Mouse (Mus musculus): ENCODE results near the gene Spata45. TPM values are rescaled to one million over a fixed set of nuclear protein-coding genes. Genes with fewer than 3 reads are reported as not detected.

Gene Spata45
- total RNA-seq, 2 experiments from 2014 or later: not detected

DNA sequence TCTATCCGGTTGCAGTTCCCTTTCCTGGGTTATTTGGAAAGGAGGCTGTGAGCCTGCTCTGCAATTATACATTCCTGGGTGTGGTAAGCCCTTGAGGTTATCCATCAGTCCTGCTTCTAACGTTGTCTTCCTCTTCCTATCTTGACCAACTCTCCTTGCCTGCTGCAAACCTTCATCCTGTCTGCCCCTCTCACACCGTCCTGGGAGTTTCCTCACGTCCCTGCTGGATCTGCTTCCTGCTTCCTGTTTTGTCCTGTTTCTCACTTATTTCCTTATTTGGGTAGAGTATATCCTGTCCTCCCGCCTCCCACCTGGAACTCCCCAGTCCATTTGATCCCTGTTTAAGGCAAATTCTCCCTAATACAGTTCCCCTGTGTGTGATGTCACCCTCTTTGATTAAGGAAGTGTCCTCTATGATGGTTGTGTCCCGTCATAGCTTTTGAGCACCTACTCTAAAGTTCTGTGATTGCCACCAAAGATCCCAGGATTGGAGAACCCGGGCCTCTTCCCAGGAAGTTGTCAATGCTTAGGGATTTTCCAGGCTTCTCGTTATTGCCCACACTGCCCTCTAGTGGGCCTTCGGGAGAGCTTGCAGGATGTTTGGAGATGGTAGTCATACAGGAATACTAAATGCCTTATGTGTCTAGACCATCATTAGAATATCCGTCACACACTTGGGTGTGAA is 38.9 kb downstream of the Spata45 start:
- peak; percentile 50 for DNase-seq
- intact Hi-C loops (cut with DNase I): loop anchor here (10.0 kb wide), 1 partner anchor 131 kb away; no protein-coding TSS in a partner anchor

DNA sequence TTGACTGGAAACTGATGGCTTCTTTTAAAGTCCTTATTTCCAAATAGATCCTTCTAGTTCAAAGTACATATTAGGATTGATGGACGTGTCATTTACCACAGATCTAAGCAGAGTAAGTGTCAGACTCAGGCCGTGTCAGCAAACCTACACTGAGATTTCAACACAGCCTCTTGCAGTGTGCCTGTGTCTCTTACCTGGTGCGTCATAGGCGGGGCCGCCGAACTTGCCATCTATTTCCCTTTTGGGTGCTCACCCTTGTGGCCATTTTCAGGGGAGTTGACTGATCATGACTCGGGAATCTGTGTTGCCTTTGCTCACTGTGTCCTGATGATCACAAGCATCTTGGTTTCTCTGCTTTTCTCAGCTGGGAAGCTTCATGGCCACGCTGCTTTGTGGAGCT is 46.8 kb downstream of the Spata45 start:
- DNase-seq: no peak
- intact Hi-C loops (cut with DNase I): no loop called here

DNA sequence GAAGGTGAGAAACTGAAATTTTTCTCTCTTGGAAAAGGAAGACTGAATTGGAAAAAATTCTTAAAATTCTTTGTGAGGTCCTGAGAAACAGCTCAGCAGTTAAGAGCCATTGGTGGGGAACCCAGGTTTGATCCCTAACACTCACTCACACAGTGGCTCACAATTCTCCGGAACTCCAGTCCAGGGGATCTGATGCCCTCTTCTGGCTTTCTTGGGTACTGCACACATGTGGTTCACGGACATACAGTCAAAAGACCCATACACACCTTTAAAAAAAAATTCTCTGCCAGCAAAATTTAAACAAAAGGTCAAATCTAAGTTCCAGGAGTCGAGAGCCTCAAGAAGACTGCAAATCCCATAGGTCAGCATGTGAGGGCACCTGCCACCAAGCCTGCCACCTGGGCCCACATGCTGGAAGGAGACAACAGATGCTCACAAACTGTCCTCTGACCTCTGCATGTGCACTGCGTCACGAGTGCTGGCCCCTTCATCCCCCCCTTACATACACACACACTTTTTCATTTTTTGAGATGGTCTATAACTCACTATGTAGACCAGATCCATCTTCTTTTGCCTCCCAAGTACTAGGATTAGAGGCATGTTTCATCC is 48.6 kb downstream of the Spata45 start:
- peak; percentile 59 for DNase-seq
- intact Hi-C loops (cut with DNase I): no loop called here

DNA sequence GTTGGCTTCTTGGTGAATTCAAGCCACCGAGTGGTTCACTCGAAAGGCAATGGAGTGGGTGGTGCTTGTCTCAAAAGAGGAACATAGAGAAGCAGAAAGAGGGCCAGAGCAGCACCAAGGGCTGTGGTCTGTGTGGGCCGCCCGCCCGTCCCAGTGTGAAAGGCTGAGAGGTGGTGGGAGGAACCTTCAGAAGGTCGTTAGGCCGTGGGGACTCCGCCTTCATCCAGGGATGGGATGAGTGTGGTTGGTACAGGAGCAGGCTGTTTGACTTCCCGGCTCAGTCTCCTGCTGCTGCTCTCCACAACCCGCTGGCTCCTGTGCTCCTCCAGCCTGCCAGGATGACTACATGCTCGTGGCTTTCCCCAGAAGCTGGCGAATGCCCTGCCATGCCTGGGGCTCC is 49.2 kb downstream of the Spata45 start:
- intact Hi-C loops (cut with DNase I): no loop called here

DNA sequence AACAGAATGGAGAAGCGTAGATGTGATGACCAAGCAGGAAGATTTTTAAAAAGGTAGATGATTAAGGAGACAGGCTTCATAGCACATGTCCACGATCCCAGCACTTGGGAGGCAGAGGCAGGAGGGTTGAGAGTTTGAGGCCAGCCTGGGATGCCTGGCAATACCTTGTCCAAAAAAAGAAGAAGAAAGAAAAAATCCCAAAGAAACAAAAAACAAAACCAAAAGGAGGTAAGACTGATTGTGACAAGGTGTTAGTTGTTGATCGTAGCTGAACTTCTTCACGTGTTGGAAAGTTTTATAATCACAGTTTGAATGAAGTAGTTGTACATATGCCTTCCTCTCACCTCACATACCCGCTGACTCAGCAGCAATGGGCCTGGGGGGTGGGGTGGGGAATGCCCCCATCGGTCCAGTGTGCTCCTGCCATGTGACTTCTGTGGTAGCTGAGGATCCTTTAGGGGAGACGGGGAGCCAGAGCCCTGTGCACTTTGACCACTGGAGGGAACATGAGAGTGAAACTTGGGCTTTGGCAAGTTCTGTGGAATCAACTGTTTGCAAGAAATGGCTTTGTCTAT is 50.0 kb downstream of the Spata45 start:
- intact Hi-C loops (cut with DNase I): no loop called here
- DNase-seq: no peak

More for the DNA sequence above, 49.2 kb downstream of the Spata45 start:
- no peak for DNase-seq

- intact Hi-C loops (cut with DNase I): no loop called here
Measured at GRCm38 (mm10) chr1:191086960-191087359, 50.5 kb downstream of the Spata45 start.

DNA sequence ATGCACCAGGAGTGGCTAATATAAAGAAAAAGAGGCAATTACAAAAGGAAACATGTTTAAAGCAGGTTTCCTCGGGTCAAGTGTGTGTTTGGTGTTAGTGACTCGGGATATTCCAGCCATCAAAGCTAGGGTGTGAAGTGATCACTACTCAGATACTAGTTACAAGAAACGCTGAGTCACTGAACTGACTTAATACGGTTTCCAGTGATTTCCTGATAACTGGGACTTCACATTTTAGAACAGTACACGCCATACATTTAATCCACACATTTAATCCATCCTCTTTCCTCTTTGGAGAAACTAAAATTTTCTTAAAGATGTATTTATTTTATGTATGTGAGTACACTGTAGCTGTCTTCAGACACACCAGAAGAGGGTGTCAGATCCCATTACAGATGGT is 51.5 kb downstream of the Spata45 start:
- intact Hi-C loops (cut with DNase I): no loop called here
- no peak for DNase-seq

More at GRCm38 (mm10) chr1:191086960-191087359, 50.5 kb downstream of the Spata45 start:
- DNase-seq: no peak

DNA sequence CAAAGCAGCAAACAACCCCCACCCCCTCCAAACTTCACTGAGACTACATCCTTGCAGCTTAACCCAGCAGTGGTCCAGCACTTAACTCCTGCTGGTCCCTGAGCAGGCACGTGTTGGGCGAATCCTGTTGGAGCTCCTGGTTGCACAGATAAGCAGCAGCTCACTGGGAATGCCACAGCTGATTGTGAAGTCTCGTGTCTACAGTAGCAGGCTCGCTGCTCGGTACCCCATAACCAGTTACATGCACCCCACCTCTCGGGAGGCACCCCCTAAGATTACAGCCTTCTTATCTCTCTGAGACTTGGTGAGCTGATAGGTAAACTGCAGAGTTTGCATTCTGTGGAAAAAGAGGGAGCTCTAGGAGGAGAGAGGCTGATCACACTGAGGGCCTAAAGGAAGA is 52.9 kb downstream of the Spata45 start:
- intact Hi-C loops (cut with DNase I): no loop called here
- no peak for DNase-seq

GRCm38 (mm10) chr1:191092050-191092449 is 55.6 kb downstream of the Spata45 start:
- DNase-seq: no peak
- intact Hi-C loops (cut with DNase I): loop anchor here (10.0 kb wide), 1 partner anchor 183 kb away; no protein-coding TSS in a partner anchor

Other genes with a start within 250 kb of the Spata45 start
- gene Rps6kc1, start 124.9 kb upstream of the Spata45 start, total RNA-seq (2021): 10 to 100 TPM; 66.6 to 74.9 TPM
- 10 to 100 TPM; 58.2 to 60.0 TPM for gene Angel2, start 111.5 kb upstream of the Spata45 start, total RNA-seq (2021)
- 10 to 100 TPM; 63.8 to 72.2 TPM for gene Vash2, start 57.3 kb upstream of the Spata45 start, total RNA-seq (2021)
- 10 to 100 TPM; 27.0 to 27.6 TPM for gene Flvcr1, start 10.5 kb upstream of the Spata45 start, total RNA-seq (2021)
- 10 to 100 TPM; 15.2 to 17.1 TPM for gene Tatdn3, start 26.3 kb downstream of the Spata45 start, total RNA-seq (2021)
- gene Nsl1, start 26.4 kb downstream of the Spata45 start, total RNA-seq (2021): 1 to 10 TPM; 2.3 to 2.7 TPM
- 1 to 10 TPM in 1 of 2 experiments, under 1 TPM in 1; 0.62 to 1.2 TPM for gene Batf3, start 61.2 kb downstream of the Spata45 start, total RNA-seq (2021)
- not detected for gene Fam71a, start 128.2 kb downstream of the Spata45 start, total RNA-seq (2021)
- gene Atf3, start 181.4 kb downstream of the Spata45 start, total RNA-seq (2021): under 1 TPM; 0.58 to 0.99 TPM

Data from left cerebral cortex, postnatal 4 days (tissue).